Mouse (Mus musculus) liver, postnatal 0 days (tissue): ENCODE results near the gene Uso1. TPM values are rescaled to one million over a fixed set of nuclear protein-coding genes. Genes with fewer than 3 reads are reported as not detected.
"Not testable (repeated sequence)": the region's sequence is repeated elsewhere in the genome, so short reads cannot be mapped to it uniquely, and the experiment has no call there.

Source experiments
- ATAC-seq: fragments of 200-750 bp; cut with Nextera tagmentation; 2 replicates; pipeline ENCODE4 v1.8.0; 2017; ENCODE audit warnings: mild to moderate bottlenecking, moderate library complexity
- DNase-seq: peaks from one replicate; pipeline ENCODE4 v3.0.0-alpha.2; 2016
- H3K27ac ChIP-seq: fragments of 300-500 bp; sonication (generic); 2 replicates; pipeline ENCODE4 v1.5.1; 2014; ENCODE audit warnings: antibody characterized with exemption, moderate library complexity, mild to moderate bottlenecking, low read depth
- H3K27me3 ChIP-seq: fragments of 300-500 bp; sonication (generic); 2 replicates; pipeline ENCODE4 v1.6.1; 2014; ENCODE audit warnings: low read length, control low read depth, mixed read lengths; ENCODE audit not compliant: insufficient read depth
- H3K36me3 ChIP-seq: fragments of 300-500 bp; sonication (generic); replicated peaks from 2 replicates; pipeline ENCODE4 v1.6.1; 2014; ENCODE audit warnings: mild to moderate bottlenecking, control low read depth, low read length, moderate library complexity, mixed read lengths; ENCODE audit not compliant: insufficient read depth
- H3K4me1 ChIP-seq: fragments of 300-500 bp; sonication (generic); 2 replicates; pipeline ENCODE4 v1.6.1; 2014; ENCODE audit warnings: antibody characterized with exemption, mild to moderate bottlenecking, control low read depth; ENCODE audit not compliant: insufficient read depth
- H3K4me2 ChIP-seq: fragments of 300-500 bp; sonication (generic); 2 replicates; pipeline ENCODE4 v1.6.1; 2014; ENCODE audit warnings: low read depth, mild to moderate bottlenecking, low read length, moderate library complexity, mixed read lengths
- H3K4me3 ChIP-seq: fragments of 300-500 bp; sonication (generic); 2 replicates; pipeline ENCODE4 v1.5.1; 2014; ENCODE audit warnings: low read depth, low read length
- H3K9ac ChIP-seq: fragments of 300-500 bp; sonication (generic); replicated peaks from 2 replicates; pipeline ENCODE4 v1.6.1; 2014; ENCODE audit warnings: mild to moderate bottlenecking, moderate library complexity
- H3K9me3 ChIP-seq: fragments of 300-500 bp; sonication (generic); 2 replicates; pipeline ENCODE4 v1.6.1; 2016; ENCODE audit warnings: mild to moderate bottlenecking, control low read depth, low read length, mixed read lengths
- CTCF ChIP-seq: sonication (generic); IDR thresholded peaks from 2 replicates; pipeline ENCODE4 v1.5.1; 2016; ENCODE audit warnings: antibody characterized with exemption, low read depth
- EP300 ChIP-seq: IDR thresholded peaks from 2 replicates; pipeline ENCODE4 v1.6.1; 2016; ENCODE audit warnings: antibody characterized with exemption, low read depth, mild to moderate bottlenecking
- WGBS: fragments of 180-500 bp; shearing (Covaris S2); extraction: QIAGEN DNeasy Blood & Tissue Kit; methylation state at CpG from one replicate; pipeline ENCODE4 v1.1.7; 2014; ENCODE audit not compliant: insufficient replicate concordance; 5-methylcytosine and 5-hydroxymethylcytosine counted together
- polyA plus RNA-seq: library from polyadenylated mRNA; unstranded; fragments of >200 nt; fragmentation: Nextera tagmentation; extraction: Ambion mirVana; gene quantifications from 2 replicates; pipeline ENCODE4 v1.2.1, GENCODE M21; 2015

Uso1 gene
- polyA plus RNA-seq, 1 experiment from 2014 or later = 22.2 TPM

DNA sequence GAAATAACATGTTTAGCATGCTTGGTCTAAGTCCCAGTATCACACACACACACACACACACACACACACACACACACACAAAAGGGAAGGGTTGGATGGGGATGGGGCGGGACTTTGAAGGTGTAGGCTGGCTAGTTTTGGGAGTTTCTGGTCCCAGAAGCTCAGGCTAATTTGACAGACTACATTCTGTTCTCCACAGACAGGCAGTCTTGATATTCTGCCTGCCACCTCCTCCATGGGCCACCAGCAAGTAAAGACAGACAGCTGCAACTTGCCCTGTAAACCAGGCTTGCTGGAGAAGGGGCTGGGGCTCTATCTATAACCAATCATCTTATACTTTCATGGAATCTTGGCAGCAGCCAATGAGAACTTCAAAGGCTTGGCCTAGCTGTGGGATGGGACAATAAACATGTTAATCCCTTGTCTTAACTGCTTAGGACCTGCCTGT lies 8.4 kb upstream of the Uso1 start:
- Histone ChIP-seq H3K4me2 (peak overlapping the region; percentile 66), H3K4me1 (peaks cover 21% of the 10 kb centered on the region), H3K36me3 (peaks cover 4% of the 10 kb centered on the region; the same call in 1 of the 2 replicates), H3K9me3 (peaks cover 2% of the 10 kb centered on the region; the same call in 1 of the 2 replicates), H3K27me3 (no peaks in the 10 kb centered on the region), H3K9ac (no peak overlapping the region), H3K4me3 (peak overlapping the region; percentile 51; the same call in 1 of the 2 replicates), H3K27ac (peak overlapping the region; percentile 81)
- DNase-seq = no peak
- no peak for ATAC-seq
- WGBS = 93% methylated on average over 1 of the region's 1 CpGs
- no peak for TF ChIP-seq EP300
- TF ChIP-seq CTCF = no peak

DNA sequence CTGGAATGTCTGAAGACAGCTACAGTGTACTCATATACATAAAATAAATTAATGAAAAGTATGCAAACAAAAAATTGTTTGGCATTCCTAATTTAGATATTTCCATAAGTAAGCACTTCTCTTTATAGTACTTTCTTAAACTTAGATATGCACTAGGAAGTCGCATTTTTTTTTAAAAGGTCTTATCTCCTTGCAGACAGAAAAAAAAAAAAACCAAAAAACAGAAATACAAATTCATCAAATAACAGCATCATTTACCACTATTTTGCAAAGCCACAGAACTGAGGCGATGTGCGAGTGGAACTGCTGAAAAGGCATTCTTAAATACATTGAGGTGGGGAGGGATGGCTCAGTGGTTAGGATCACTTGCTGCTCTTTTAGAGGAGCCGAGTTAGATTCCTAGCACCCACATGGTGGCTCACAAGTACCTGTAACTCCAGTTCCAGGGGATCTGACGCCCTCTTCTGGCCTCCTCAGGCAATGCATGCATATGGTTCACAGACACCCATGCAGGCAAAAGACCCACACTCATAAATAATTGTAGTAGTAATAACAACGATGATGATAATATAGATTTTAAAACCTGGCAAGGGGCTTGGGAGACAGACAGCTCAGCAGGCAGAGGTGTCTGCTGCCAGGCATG lies 7.6 kb upstream of the Uso1 start:
- Histone ChIP-seq H3K27me3 (no peaks in the 10 kb centered on the region), H3K36me3 (peaks cover 4% of the 10 kb centered on the region; the same call in 1 of the 2 replicates), H3K4me2 (no peak overlapping the region), H3K4me3 (no peak overlapping the region), H3K9ac (no peak overlapping the region), H3K9me3 (peaks cover 2% of the 10 kb centered on the region; the same call in 1 of the 2 replicates), H3K27ac (no peak overlapping the region), H3K4me1 (peaks cover 21% of the 10 kb centered on the region)
- DNase-seq (no peak), ATAC-seq (no peak)
- peak; percentile 28; the same call in 1 of the 2 replicates for TF ChIP-seq CTCF
- TF ChIP-seq EP300 = no peak
- 83% methylated on average over 6 of the region's 6 CpGs for WGBS

DNA sequence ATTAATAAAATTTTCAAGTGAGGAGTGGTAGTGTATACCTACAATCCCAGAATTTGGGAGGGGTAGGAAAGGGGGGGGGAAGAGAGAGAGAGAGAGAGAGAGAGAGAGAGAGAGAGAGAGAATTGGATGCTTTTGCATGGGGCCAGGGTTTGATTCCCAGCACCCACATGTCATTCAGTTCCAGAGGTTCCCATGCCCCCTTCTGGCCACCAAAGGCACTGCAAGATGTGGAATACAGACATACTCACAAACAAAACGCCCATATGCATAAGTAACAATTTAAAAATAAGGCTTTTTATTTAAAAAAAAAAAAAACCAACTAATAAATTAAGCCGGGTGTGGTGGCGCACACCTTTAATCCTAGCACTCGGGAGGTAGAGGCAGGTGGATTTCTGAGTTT lies 5.6 kb upstream of the Uso1 start:
- Histone ChIP-seq H3K4me1 (peaks cover 26% of the 10 kb centered on the region), H3K27ac (no peak overlapping the region), H3K4me3 (peak overlapping the region; percentile 8), H3K27me3 (no peaks in the 10 kb centered on the region), H3K4me2 (no peak overlapping the region), H3K9me3 (peaks cover 2% of the 10 kb centered on the region; the same call in 1 of the 2 replicates), H3K9ac (no peak overlapping the region), H3K36me3 (peaks cover 4% of the 10 kb centered on the region; the same call in 1 of the 2 replicates)
- TF ChIP-seq EP300 (no peak), CTCF (peak; percentile 38; the same call in 1 of the 2 replicates)
- DNase-seq = no peak
- 92% methylated on average over 4 of the region's 4 CpGs for WGBS
- no peak for ATAC-seq

GRCm38 (mm10) chr5:92133006-92133405 lies 4.7 kb upstream of the Uso1 start:
- H3K36me3 ChIP-seq, H3K27me3 ChIP-seq, ATAC-seq, H3K9ac ChIP-seq, DNase-seq, H3K4me2 ChIP-seq, H3K9me3 ChIP-seq, H3K27ac ChIP-seq: not testable (repeated sequence)
- Histone ChIP-seq H3K4me1 (peaks cover 25% of the 10 kb centered on the region), H3K4me3 (peak overlapping the region; percentile 8; the same call in 1 of the 2 replicates)
- 71% methylated on average over 4 of the region's 4 CpGs for WGBS

DNA sequence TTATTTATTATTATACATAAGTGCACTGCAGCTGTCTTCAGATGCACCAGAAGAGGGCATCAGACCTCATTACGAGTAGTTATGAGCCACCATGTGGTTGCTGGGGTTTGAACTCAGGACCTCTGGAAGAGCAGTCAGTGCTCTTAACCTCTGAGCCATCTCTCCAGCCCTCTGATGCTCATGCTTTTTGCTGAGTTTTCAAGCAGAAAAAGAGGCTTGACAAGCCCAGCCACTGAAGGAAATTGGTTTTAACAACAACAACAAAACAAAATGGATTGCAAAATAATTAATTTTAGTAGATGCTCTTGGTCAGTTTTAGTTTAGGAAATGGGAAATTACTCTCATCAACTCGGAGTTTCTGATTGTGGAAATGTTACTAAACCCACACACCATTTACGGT lies 2.8 kb upstream of the Uso1 start:
- no peak overlapping the region for H3K27ac ChIP-seq
- DNase-seq (no peak), ATAC-seq (no peak)
- TF ChIP-seq CTCF = peak; percentile 16; the same call in 1 of the 2 replicates
- no peak for TF ChIP-seq EP300
- H3K4me3 ChIP-seq = no peak overlapping the region
- 76% methylated on average over 3 of the region's 3 CpGs for WGBS
- peaks cover 4% of the 10 kb centered on the region; the same call in 1 of the 2 replicates for H3K36me3 ChIP-seq
- no peak overlapping the region for H3K9ac ChIP-seq
- H3K9me3 ChIP-seq = peaks cover 2% of the 10 kb centered on the region; the same call in 1 of the 2 replicates
- H3K4me2 ChIP-seq = no peak overlapping the region
- no peaks in the 10 kb centered on the region for H3K27me3 ChIP-seq
- H3K4me1 ChIP-seq = peaks cover 36% of the 10 kb centered on the region

DNA sequence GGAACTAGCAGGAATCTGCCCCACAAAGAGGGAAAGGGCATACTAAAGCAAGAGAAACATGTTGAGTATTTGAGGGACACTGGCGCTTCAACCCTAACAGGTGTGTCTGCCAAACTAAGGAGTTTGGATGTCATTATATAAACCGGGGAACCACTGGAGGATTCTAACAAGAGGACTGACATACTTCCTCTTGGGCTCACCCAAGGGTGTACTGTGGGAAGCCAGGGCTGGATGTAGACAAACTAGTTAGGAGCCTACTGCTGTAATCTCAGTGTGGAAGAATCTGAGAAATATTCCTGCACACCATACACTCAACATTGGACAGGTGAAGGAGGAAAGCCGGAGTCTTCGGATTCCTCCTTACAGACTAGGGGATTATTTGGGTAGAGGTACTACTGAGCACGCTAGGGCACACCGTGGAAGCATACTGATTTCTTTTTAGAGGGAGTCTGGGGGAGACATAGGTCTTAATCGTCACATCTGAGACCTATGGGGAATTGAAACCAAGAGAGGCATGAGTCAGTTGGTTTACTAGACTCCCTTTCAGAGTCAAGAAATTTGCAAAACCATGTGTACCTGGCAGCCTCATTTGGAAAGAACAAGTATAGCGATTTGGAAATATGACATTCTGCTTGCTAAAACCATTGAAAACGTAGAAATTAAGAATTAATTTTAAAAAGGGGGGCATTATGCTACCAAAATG lies 1.1 kb upstream of the Uso1 start:
- ATAC-seq (no peak), DNase-seq (no peak)
- Histone ChIP-seq H3K4me3 (peak overlapping the region; percentile 95), H3K9me3 (peaks cover 2% of the 10 kb centered on the region; the same call in 1 of the 2 replicates), H3K4me2 (peak overlapping the region; percentile 97), H3K9ac (peak overlapping the region; percentile 73), H3K27ac (peak overlapping the region; percentile 70), H3K4me1 (peaks cover 36% of the 10 kb centered on the region), H3K36me3 (no peaks in the 10 kb centered on the region; the same call in 1 of the 2 replicates), H3K27me3 (no peaks in the 10 kb centered on the region)
- no peak for TF ChIP-seq EP300
- TF ChIP-seq CTCF = no peak
- WGBS = 57% methylated on average over 9 of the region's 9 CpGs
